Mouse (Mus musculus): ENCODE measurements around the gene Hcn2.

DNA sequence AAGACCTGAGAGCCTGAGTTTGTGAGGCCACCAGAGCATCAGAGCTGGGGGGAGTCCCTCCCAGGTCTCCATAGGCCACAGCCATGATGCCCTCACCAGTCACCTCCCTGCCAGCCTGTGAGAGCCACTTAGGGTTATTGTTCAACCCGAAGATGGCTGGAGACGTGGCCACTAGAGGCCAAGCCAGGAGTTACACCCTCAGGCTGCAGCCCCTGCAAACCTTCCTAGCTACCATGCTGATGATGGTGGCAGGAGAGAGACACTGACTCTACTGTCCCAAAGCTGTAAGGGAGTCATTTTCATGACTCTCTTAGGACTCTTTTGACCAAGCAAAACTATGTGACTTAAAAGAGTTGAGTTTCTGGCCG lies 44.4 kb upstream of the Hcn2 start:
- TF ChIP-seq GATA1 (IDR thresholded peaks at IDR 0.05; ENCODE audit: borderline replicate concordance, low read length), result no peak
- no peak for TF ChIP-seq CTCF (IDR thresholded peaks at IDR 0.05; ENCODE audit: low read depth, low read length)
- TF ChIP-seq TAL1 (conservative IDR thresholded peaks at IDR 0.05; ENCODE audit: low read depth, low read length), result no peak
